Mouse (Mus musculus) hindbrain, embryonic 14.5 days (tissue): ENCODE data around the gene Fubp3. TPM values are rescaled to one million over a fixed set of nuclear protein-coding genes. Genes with fewer than 3 reads are reported as not detected.
A peak's percentile ranks its signal among the peaks of the same experiment; 100 is the strongest.

Experiments used
- ATAC-seq: fragments of 200-750 bp; cut with Nextera tagmentation; 2 replicates; pipeline ENCODE4 v1.8.0; 2017; ENCODE audit warnings: moderate number of reproducible peaks, mild to moderate bottlenecking, moderate TSS enrichment, moderate library complexity; ENCODE audit not compliant: low FRiP score
- DNase-seq: peaks from one replicate; pipeline ENCODE4 v3.0.0-alpha.2; 2015; ENCODE audit warnings: low spot score
- H3K27ac ChIP-seq: fragments of 300-500 bp; sonication (generic); 2 replicates; pipeline ENCODE4 v1.5.1; 2014; ENCODE audit warnings: mild to moderate bottlenecking, moderate library complexity
- H3K27me3 ChIP-seq: fragments of 300-500 bp; sonication (generic); 2 replicates; pipeline ENCODE4 v1.6.1; 2014; ENCODE audit warnings: mild to moderate bottlenecking, low read length, mixed read lengths; ENCODE audit not compliant: control insufficient read depth, insufficient read depth
- H3K36me3 ChIP-seq: fragments of 300-500 bp; sonication (generic); replicated peaks from 2 replicates; pipeline ENCODE4 v1.6.1; 2014; ENCODE audit not compliant: control insufficient read depth, insufficient read depth
- H3K4me1 ChIP-seq: fragments of 300-500 bp; sonication (generic); replicated peaks from 2 replicates; pipeline ENCODE4 v1.6.1; 2014; ENCODE audit warnings: antibody characterized with exemption, low read length, mixed read lengths; ENCODE audit not compliant: control insufficient read depth, insufficient read depth
- H3K4me2 ChIP-seq: fragments of 300-500 bp; sonication (generic); replicated peaks from 2 replicates; pipeline ENCODE4 v1.6.1; 2014; ENCODE audit warnings: mild to moderate bottlenecking, moderate library complexity
- H3K4me3 ChIP-seq: fragments of 300-500 bp; sonication (generic); replicated peaks from 2 replicates; pipeline ENCODE4 v1.5.1; 2014; ENCODE audit warnings: mild to moderate bottlenecking, low read length
- H3K9ac ChIP-seq: fragments of 300-500 bp; sonication (generic); 2 replicates; pipeline ENCODE4 v1.6.1; 2014
- H3K9me3 ChIP-seq: fragments of 300-500 bp; sonication (generic); 2 replicates; pipeline ENCODE4 v1.6.1; 2016; ENCODE audit warnings: low read length; ENCODE audit not compliant: control insufficient read depth
- WGBS: fragments of 180-500 bp; shearing (Covaris S2); extraction: QIAGEN DNeasy Blood & Tissue Kit; methylation state at CpG from one replicate; pipeline ENCODE4 v1.1.7; 2014; 5-methylcytosine and 5-hydroxymethylcytosine counted together
- polyA plus RNA-seq: library from polyadenylated mRNA; unstranded; fragments of >200 nt; fragmentation: Nextera tagmentation; extraction: Ambion mirVana; gene quantifications from 2 replicates; pipeline ENCODE4 v1.2.1, GENCODE M21; 2014

The Fubp3 gene
- 43.6 and 45.2 TPM in 2 replicates for polyA plus RNA-seq

DNA sequence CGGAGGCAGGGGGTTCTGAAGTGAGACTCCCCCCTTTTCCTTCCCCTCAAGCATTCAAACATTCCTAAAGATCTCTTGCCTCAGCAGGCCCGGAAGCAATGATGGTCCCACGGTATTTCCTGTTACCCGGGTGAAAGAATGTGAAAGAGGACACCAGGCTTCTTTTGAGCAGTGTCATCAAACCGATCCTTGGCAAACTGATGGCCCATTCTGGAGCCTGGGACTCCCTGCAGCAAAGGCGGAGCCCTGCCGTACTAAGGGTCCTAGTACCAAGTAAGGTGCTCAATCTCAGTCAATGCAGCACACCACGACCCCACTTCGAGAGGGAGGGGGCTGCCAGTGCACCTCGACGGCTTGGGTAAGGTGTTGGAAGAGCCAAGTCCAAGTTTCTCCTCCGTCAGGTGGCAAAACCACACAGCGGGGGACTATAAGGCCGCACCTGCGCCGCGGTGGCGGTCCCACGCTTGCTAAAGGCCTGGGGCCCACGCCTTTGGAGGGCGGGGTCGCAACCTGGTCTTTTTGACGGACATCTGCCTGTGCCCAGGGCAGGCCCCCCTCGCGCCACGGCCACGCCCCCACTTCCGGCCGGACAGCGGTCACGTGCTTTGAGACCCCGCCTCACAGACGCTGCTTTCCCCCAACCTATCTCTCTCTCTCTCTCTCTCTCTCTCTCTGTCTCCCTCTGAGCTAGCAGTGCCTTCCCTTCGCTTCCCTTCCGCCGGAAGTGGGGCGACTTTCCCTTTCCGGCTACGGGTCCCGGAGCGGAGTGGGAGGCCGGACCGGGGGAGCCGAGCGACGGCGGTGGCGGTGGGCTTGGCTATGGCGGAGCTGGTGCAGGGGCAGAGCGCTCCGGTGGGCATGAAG is at the start of gene Fubp3:
TSS of gene Fubp3 (plus strand) at position 601 of the 864 bp plus-strand sequence.
- Histone ChIP-seq H3K4me1 (peaks cover 16% of the 10 kb centered on the region), H3K27me3 (no peaks in the 10 kb centered on the region; the same call in 1 of the 2 replicates), H3K4me2 (peak within 1 kb of the TSS; percentile 83), H3K27ac (peak within 1 kb of the TSS; percentile 88), H3K9ac (peak within 1 kb of the TSS; percentile 92), H3K9me3 (no peaks in the 10 kb centered on the region), H3K4me3 (peak within 1 kb of the TSS; percentile 90), H3K36me3 (no peaks in the 10 kb centered on the region)
- ATAC-seq, result peak; percentile 98
- peak; percentile 88 for DNase-seq
- WGBS, result under 1% methylated on average over 51 of the region's 51 CpGs

DNA sequence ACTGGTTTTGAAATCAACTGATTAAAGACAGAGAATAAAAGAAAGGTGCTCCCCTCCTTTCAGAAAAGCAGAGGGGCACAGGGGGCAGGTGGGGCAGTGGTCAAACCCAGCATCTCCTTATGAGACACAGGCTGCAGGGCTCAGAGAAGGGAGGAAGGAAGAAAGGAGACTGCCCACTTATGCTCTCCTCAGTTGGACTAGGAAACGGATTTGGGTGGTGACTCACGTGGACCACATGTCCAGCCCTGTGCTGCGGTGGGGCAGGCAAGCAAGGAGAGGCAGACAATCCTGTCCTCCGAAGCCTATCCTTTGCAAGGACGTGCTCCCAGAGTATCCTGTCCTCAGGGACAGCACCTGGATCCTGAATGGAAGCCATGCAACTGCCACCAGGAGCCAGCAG is 47.8 kb upstream of the Fubp3 start:
- Histone ChIP-seq H3K27ac (no peak overlapping the region), H3K4me2 (no peak overlapping the region), H3K27me3 (peaks cover 17% of the 10 kb centered on the region; the same call in 1 of the 2 replicates), H3K36me3 (no peaks in the 10 kb centered on the region), H3K4me3 (no peak overlapping the region), H3K9me3 (no peaks in the 10 kb centered on the region), H3K4me1 (no peaks in the 10 kb centered on the region), H3K9ac (no peak overlapping the region)
- DNase-seq (no peak), ATAC-seq (no peak)
- 81% methylated on average over 5 of the region's 5 CpGs for WGBS

DNA sequence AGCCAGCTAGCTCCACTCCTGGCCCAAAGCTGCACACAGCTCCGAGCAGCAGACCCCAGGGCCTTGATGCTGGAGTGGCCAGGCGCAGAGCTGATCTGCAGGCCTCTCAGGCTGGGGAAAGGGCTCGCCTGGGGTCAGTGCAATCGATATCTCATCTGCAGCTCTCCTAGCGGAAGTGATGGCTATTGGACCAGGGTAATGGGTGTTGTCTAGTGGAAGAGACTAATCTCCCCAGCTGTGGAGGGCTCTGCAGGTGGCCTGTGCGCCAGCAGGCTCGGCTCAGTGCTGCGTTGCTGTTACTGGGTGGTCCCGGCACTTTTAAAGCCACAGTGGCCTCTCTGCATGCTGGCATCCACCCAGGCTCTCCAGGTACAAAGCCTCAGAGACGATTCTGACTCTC is 46.7 kb upstream of the Fubp3 start:
- ATAC-seq, result no peak
- no peak overlapping the region for H3K4me3 ChIP-seq
- 30% methylated on average over 10 of the region's 10 CpGs for WGBS
- DNase-seq, result no peak
- peaks cover 17% of the 10 kb centered on the region; the same call in 1 of the 2 replicates for H3K27me3 ChIP-seq
- H3K4me1 ChIP-seq, result no peaks in the 10 kb centered on the region
- no peak overlapping the region for H3K4me2 ChIP-seq
- H3K36me3 ChIP-seq, result no peaks in the 10 kb centered on the region
- H3K27ac ChIP-seq, result no peak overlapping the region
- H3K9ac ChIP-seq, result no peak overlapping the region
- no peaks in the 10 kb centered on the region for H3K9me3 ChIP-seq

DNA sequence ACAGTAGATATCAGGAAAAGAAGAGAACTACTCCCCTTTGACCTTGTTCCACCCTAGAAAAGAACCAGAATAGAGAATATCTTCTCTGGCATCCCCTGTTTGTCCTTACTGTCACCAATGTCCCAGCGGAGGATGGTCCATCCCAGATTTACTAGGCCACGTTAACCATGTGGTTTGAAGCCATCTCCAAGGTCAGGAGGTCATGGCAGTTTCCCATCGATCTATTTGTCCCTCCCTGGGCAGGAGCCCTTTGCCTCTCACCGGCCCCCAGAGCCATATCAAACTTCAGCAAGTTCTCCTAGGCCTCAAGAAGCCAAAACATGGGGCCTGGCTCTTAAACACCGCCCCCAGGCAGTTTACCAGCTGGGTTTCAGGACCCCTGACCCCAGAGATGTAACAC is 42.2 kb upstream of the Fubp3 start:
- no peak overlapping the region for H3K27ac ChIP-seq
- no peak overlapping the region for H3K9ac ChIP-seq
- no peak for ATAC-seq
- H3K4me1 ChIP-seq, result no peaks in the 10 kb centered on the region
- no peak overlapping the region for H3K4me3 ChIP-seq
- H3K4me2 ChIP-seq, result no peak overlapping the region
- no peaks in the 10 kb centered on the region for H3K9me3 ChIP-seq
- H3K36me3 ChIP-seq, result no peaks in the 10 kb centered on the region
- no peak for DNase-seq
- peaks cover 6% of the 10 kb centered on the region; the same call in 1 of the 2 replicates for H3K27me3 ChIP-seq
- WGBS, result 63% methylated on average over 5 of the region's 5 CpGs

DNA sequence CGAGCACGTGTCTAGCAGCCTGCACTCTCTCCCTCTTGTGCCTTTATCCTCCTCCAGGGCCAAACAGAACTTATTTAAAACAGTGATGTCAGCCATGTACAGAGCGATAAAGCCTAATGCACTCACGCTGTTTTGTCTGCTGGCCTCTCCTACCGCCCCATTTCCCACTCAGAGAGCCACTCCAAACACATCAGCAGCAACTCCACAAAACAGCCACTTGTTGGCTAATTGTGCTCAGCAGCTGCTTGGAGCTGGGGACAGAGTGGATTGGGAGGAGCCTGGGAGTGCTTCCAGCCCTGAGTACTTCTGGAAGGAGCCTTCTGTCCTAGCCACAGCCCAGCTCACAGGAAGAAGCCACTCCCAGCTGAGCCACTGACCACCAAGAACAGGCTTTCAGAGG is 35.4 kb upstream of the Fubp3 start:
- no peak for ATAC-seq
- Histone ChIP-seq H3K9ac (no peak overlapping the region), H3K9me3 (no peaks in the 10 kb centered on the region), H3K4me2 (no peak overlapping the region), H3K4me1 (no peaks in the 10 kb centered on the region), H3K36me3 (no peaks in the 10 kb centered on the region), H3K4me3 (no peak overlapping the region), H3K27ac (no peak overlapping the region), H3K27me3 (no peaks in the 10 kb centered on the region)
- DNase-seq, result no peak
- WGBS, result 80% methylated on average over 5 of the region's 5 CpGs

DNA sequence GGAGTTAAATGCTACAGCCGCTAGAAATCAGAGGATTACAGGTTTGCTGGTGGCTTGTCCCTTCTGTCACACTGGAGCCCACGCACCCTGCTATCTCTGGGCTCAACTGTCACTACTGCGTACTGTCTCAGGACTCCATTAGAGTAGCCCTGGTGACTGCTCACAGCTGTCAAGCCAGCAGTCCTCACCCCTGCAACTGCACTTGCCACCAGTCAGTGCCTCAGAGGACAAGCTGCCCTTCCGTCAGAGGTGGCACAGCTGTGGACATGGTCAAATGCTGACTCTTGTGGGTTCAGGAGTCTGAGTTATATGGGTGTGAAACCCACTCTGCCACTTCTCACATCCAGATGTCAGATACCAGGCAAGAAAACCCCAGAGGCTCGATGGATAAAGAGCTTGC is 33.7 kb upstream of the Fubp3 start:
- Histone ChIP-seq H3K4me3 (no peak overlapping the region), H3K9me3 (no peaks in the 10 kb centered on the region), H3K4me1 (no peaks in the 10 kb centered on the region), H3K27ac (no peak overlapping the region), H3K9ac (no peak overlapping the region), H3K27me3 (peaks cover 3% of the 10 kb centered on the region; the same call in 1 of the 2 replicates), H3K36me3 (no peaks in the 10 kb centered on the region), H3K4me2 (no peak overlapping the region)
- ATAC-seq, result no peak
- no peak for DNase-seq
- 71% methylated on average over 5 of the region's 5 CpGs for WGBS

DNA sequence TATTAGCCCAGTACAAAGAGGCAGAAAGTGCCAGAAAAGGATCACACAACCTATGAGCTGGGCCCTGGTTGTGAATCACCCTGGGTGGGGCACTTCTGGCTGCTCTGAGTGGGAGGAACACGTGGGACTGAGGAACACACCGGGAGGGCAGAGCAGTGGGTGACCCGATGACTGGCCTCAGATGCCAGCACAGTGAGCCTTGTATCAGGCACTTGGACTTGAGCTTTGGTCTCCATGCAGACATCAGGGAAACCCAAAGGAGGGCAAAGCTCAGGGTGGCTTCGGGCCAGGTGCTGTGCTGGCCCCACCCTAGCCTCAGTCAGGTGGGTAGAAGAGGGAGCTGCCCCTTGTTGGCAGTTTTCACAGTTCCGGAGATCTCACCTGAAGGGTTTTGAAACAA is 30.9 kb upstream of the Fubp3 start:
- H3K4me2 ChIP-seq, result no peak overlapping the region
- no peaks in the 10 kb centered on the region for H3K36me3 ChIP-seq
- H3K4me1 ChIP-seq, result no peaks in the 10 kb centered on the region
- WGBS, result 94% methylated on average over 5 of the region's 5 CpGs
- no peak overlapping the region for H3K4me3 ChIP-seq
- H3K9me3 ChIP-seq, result no peaks in the 10 kb centered on the region
- H3K9ac ChIP-seq, result no peak overlapping the region
- H3K27ac ChIP-seq, result no peak overlapping the region
- no peak for ATAC-seq
- DNase-seq, result no peak
- peaks cover 3% of the 10 kb centered on the region; the same call in 1 of the 2 replicates for H3K27me3 ChIP-seq

DNA sequence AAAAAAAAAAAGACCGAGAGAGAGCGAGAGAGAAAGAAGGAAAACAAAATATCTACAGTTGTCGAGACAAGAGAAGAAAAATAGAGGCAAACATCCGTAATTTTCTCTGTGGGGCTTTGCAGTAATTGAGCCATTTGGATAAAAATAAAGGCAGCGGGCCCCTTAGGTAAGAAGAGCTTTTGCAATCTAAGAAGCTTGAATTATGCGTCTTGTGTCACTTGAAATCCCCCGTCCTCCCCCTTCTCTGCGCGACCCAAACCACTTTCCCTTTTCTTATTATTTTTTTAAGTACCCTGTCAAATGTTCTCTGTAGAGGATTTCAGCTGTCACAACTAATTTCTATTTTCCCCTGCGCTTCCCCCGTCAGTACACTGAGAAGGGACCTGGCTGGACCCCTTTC is 24.7 kb upstream of the Fubp3 start:
- Histone ChIP-seq H3K4me1 (no peaks in the 10 kb centered on the region), H3K4me3 (no peak overlapping the region), H3K36me3 (no peaks in the 10 kb centered on the region), H3K27me3 (peaks cover 1% of the 10 kb centered on the region; the same call in 1 of the 2 replicates), H3K9me3 (no peaks in the 10 kb centered on the region), H3K27ac (0 out of 2 replicates have a peak overlapping the region, but pooled peaks have one; percentile 17), H3K9ac (no peak overlapping the region), H3K4me2 (no peak overlapping the region)
- DNase-seq (no peak), ATAC-seq (no peak)
- 64% methylated on average over 11 of the region's 11 CpGs for WGBS

DNA sequence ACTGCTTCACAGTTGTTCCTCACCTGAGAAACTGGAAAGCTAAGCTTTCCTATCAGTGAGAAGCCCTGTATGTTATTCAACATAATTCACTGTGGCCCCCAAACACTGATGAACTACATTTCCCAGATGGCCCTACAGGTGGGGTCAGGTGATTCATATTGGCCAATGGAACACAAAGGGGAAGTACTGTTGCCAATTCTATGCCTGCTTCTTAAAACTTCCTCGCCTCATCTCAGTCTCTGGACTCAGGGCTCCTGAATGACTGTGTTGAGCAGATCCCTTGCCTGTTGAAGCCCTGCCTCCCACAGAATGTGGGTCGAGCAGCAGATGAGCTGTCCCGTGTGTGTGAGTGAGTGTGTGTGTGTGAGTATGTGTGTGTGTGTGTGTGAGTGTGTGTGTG is 21.9 kb upstream of the Fubp3 start:
- Histone ChIP-seq H3K4me3 (no peak overlapping the region), H3K9me3 (0 out of 2 replicates have a peak, but pooled peaks cover 3% of the 10 kb centered on the region), H3K4me2 (no peak overlapping the region), H3K36me3 (no peaks in the 10 kb centered on the region), H3K27me3 (no peaks in the 10 kb centered on the region), H3K27ac (no peak overlapping the region), H3K9ac (no peak overlapping the region), H3K4me1 (no peaks in the 10 kb centered on the region)
- no peak for DNase-seq
- WGBS, result 79% methylated on average over 3 of the region's 3 CpGs
- ATAC-seq, result no peak
